Mouse (Mus musculus): Measurements from ENCODE around the gene Sbf2. TPM values are rescaled to one million over a fixed set of nuclear protein-coding genes. Genes with fewer than 3 reads are reported as not detected.

Gene Sbf2
- total and polyA plus RNA-seq, 2 experiments from 2014 or later, result 21.3 to 64.6 TPM

DNA sequence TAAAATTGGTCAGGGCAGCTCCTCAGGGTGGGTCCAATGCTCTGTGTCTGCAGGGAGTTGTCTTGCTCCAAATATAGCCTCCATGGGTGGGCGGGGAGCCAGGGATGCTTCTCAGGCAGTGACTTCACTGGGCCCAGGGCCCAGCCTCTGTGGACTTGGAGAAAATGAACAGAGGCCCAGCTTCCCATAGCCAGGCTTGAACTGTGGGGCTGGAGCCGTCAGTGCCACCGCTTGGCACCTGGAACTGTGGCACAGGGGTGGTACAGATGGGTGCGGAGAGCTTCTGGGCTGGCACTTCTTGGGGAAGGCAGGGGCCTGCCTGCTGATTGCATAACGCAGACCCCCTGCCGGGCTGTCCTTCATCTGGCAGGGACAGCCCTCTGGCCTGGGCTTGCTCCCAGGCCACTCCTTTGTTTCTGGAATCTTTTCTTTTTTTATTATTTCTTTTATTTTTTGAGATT lies 326.0 kb downstream of the Sbf2 start:
- Histone ChIP-seq H3K4me1 (ENCODE audit: control insufficient read depth, insufficient read depth) (peaks cover 25% of the 10 kb centered on the region), H3K27me3 (ENCODE audit: control insufficient read depth, insufficient read depth, low read length) (no peaks in the 10 kb centered on the region), H3K4me2 (ENCODE audit: low read depth, low read length) (no peak overlapping the region), H3K36me3 (replicated peaks; ENCODE audit: control insufficient read depth, insufficient read depth, low read length) (no peaks in the 10 kb centered on the region), H3K9me3 (replicated peaks; ENCODE audit: control insufficient read depth, low read length) (no peaks in the 10 kb centered on the region), H3K9ac (replicated peaks; ENCODE audit: low read depth, low read length) (no peak overlapping the region), H3K4me3 (ENCODE audit: low read depth, low read length) (no peak overlapping the region), H3K27ac (ENCODE audit: low read depth) (peak overlapping the region; percentile 82)
- peak; percentile 66 for DNase-seq (ENCODE audit: low spot score)
- TF ChIP-seq EP300 (IDR thresholded peaks at IDR 0.05; ENCODE audit: low read depth) (no peak), CTCF (IDR thresholded peaks at IDR 0.05; ENCODE audit: low read depth) (no peak)
- ATAC-seq (ENCODE audit: insufficient read depth, low read depth), result peak; percentile 77
- WGBS, result 38% methylated on average over 6 of the region's 6 CpGs

DNA sequence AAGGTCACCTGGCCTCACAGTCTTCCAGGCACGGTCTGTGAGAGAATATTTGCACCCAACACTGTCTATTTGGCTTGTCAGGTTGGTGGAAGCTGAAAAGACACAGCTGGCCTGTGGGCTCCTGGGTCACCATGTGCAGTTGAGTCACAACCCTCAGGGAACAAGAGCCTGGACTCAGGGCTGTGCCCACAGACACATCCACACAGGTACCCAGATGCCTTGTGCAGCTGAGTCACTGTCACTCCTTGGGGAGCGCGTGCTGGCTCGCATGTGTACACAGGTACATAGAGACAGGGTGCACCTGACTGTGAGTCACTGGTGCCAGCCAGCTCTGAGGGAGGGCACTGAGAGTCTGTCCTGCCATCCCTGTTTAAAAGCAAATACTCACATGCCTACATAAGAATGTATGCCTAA lies 326.5 kb downstream of the Sbf2 start:
- Histone ChIP-seq H3K27ac (ENCODE audit: low read depth) (peak overlapping the region; percentile 82), H3K4me2 (ENCODE audit: low read depth, low read length) (no peak overlapping the region), H3K9me3 (replicated peaks; ENCODE audit: control insufficient read depth, low read length) (no peaks in the 10 kb centered on the region), H3K9ac (replicated peaks; ENCODE audit: low read depth, low read length) (no peak overlapping the region), H3K4me1 (ENCODE audit: control insufficient read depth, insufficient read depth) (peaks cover 25% of the 10 kb centered on the region), H3K4me3 (ENCODE audit: low read depth, low read length) (no peak overlapping the region), H3K27me3 (ENCODE audit: control insufficient read depth, insufficient read depth, low read length) (no peaks in the 10 kb centered on the region), H3K36me3 (replicated peaks; ENCODE audit: control insufficient read depth, insufficient read depth, low read length) (no peaks in the 10 kb centered on the region)
- no peak for DNase-seq (ENCODE audit: low spot score)
- ATAC-seq (ENCODE audit: insufficient read depth, low read depth), result no peak
- no peak for TF ChIP-seq EP300 (IDR thresholded peaks at IDR 0.05; ENCODE audit: low read depth)
- 71% methylated on average over 4 of the region's 4 CpGs for WGBS

DNA sequence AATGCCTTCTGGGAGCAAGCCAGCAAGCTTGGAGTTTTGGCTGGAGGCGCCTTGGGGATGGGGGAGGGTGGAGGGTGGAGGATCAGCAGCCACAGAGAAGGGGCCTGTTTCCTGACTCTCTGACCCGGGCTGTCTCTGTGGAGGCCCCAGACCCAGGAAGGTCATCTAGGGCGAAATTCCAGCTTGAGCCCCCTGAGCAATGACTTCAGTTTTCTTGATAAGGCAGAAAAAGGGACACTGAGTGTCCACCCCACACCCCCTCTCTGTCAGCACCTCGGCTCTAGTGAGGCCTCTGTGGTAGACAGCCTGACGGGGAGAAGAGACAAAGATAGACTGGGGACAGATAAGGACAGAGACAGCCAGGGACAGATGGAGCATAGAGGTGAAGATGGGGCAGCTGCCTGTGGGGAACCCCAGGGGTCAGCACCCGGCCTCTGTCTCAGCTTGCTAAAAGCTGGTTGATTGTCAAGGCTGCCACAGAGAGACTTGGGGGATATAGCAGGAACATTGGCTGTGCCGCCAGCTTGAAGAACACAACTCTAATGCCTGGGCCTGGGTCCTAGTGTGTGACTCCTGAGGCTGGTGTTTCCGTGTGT lies 327.1 kb downstream of the Sbf2 start:
- 43% methylated on average over 8 of the region's 8 CpGs for WGBS
- H3K4me3 ChIP-seq (ENCODE audit: low read depth, low read length), result no peak overlapping the region
- no peak overlapping the region for H3K4me2 ChIP-seq (ENCODE audit: low read depth, low read length)
- H3K36me3 ChIP-seq (replicated peaks; ENCODE audit: control insufficient read depth, insufficient read depth, low read length), result peaks cover 3% of the 10 kb centered on the region; the same call in 1 of the 2 replicates
- peak; percentile 25 for ATAC-seq (ENCODE audit: insufficient read depth, low read depth)
- H3K9ac ChIP-seq (replicated peaks; ENCODE audit: low read depth, low read length), result no peak overlapping the region
- TF ChIP-seq EP300 (IDR thresholded peaks at IDR 0.05; ENCODE audit: low read depth), result no peak
- TF ChIP-seq CTCF (IDR thresholded peaks at IDR 0.05; ENCODE audit: low read depth), result no peak
- no peaks in the 10 kb centered on the region for H3K9me3 ChIP-seq (replicated peaks; ENCODE audit: control insufficient read depth, low read length)
- peak overlapping the region; percentile 82 for H3K27ac ChIP-seq (ENCODE audit: low read depth)
- DNase-seq (ENCODE audit: low spot score), result peak; percentile 41
- H3K27me3 ChIP-seq (ENCODE audit: control insufficient read depth, insufficient read depth, low read length), result no peaks in the 10 kb centered on the region
- peaks cover 25% of the 10 kb centered on the region for H3K4me1 ChIP-seq (ENCODE audit: control insufficient read depth, insufficient read depth)

DNA sequence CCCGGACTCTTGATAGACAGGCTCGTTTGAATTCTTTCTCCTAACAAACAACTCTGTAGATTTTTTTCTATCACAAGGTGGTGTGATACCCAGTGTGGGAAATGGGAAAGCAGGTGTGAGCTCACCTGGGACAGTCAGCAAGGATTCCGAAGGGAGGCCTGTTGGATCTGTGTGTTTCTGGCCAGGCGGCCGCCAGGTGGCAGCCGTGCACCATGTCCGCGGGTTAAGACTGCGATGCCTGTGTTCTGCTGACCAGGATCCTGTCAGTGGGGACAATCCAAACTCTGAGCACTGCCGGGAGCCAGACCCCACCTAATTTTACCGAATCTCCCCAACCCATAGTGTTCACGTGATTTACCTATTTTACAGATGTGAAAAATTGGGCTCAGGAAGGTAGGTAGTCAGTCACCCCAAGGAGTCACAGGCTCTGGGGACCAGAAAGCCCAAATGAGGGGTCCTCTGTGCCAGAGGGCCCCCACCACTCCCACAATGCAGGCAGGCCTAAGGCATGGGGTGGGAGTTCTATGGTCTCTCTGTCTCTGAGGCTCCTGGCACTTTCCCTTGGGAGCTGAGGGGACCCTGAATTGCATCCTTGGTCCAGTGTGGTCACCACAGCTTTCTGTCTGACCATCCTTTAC lies 327.8 kb downstream of the Sbf2 start:
- DNase-seq (ENCODE audit: low spot score), result peak; percentile 74
- Histone ChIP-seq H3K4me1 (ENCODE audit: control insufficient read depth, insufficient read depth) (peaks cover 25% of the 10 kb centered on the region), H3K27me3 (ENCODE audit: control insufficient read depth, insufficient read depth, low read length) (no peaks in the 10 kb centered on the region), H3K9ac (replicated peaks; ENCODE audit: low read depth, low read length) (no peak overlapping the region), H3K4me2 (ENCODE audit: low read depth, low read length) (no peak overlapping the region), H3K9me3 (replicated peaks; ENCODE audit: control insufficient read depth, low read length) (no peaks in the 10 kb centered on the region), H3K36me3 (replicated peaks; ENCODE audit: control insufficient read depth, insufficient read depth, low read length) (peaks cover 8% of the 10 kb centered on the region), H3K27ac (ENCODE audit: low read depth) (peak overlapping the region; percentile 82), H3K4me3 (ENCODE audit: low read depth, low read length) (no peak overlapping the region)
- TF ChIP-seq EP300 (IDR thresholded peaks at IDR 0.05; ENCODE audit: low read depth), result no peak
- peak; percentile 91 for TF ChIP-seq CTCF (IDR thresholded peaks at IDR 0.05; ENCODE audit: low read depth)
- WGBS, result 9% methylated on average over 12 of the region's 12 CpGs
- peak; percentile 76 for ATAC-seq (ENCODE audit: insufficient read depth, low read depth)

DNA sequence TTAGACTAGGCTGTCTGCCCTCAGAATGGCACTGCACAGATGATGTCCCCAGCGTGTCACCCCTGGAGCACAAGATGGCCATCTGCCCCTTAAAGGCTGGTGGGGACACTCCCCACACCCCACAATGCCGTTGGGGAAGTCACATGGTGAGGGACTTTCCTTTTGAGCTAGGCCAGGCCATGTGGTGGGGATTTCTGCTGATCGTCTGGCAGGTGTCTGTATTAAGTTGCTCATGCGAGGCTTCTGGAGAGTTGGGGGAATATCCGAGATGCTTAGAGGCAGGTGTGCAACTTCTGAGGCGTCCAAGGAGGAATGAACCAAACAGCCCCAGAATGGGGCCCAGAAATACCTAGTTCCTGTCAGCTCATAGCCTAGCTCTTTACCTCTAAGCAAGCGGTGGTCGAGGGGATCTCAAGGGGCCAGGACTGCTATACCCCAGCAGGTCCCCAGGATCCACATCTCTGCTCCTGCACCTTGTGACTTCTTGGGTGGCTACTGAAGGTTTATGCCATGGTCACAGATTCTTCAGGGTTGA lies 328.5 kb downstream of the Sbf2 start:
- no peak overlapping the region for H3K27ac ChIP-seq (ENCODE audit: low read depth)
- 75% methylated on average over 8 of the region's 8 CpGs for WGBS
- no peak for TF ChIP-seq CTCF (IDR thresholded peaks at IDR 0.05; ENCODE audit: low read depth)
- TF ChIP-seq EP300 (IDR thresholded peaks at IDR 0.05; ENCODE audit: low read depth), result no peak
- ATAC-seq (ENCODE audit: insufficient read depth, low read depth), result no peak
- no peak overlapping the region for H3K9ac ChIP-seq (replicated peaks; ENCODE audit: low read depth, low read length)
- H3K27me3 ChIP-seq (ENCODE audit: control insufficient read depth, insufficient read depth, low read length), result no peaks in the 10 kb centered on the region
- H3K36me3 ChIP-seq (replicated peaks; ENCODE audit: control insufficient read depth, insufficient read depth, low read length), result peaks cover 15% of the 10 kb centered on the region
- peaks cover 25% of the 10 kb centered on the region for H3K4me1 ChIP-seq (ENCODE audit: control insufficient read depth, insufficient read depth)
- H3K4me3 ChIP-seq (ENCODE audit: low read depth, low read length), result no peak overlapping the region
- no peak overlapping the region for H3K4me2 ChIP-seq (ENCODE audit: low read depth, low read length)
- DNase-seq (ENCODE audit: low spot score), result no peak
- no peaks in the 10 kb centered on the region for H3K9me3 ChIP-seq (replicated peaks; ENCODE audit: control insufficient read depth, low read length)

All from heart, postnatal 0 days (tissue).